Mouse (Mus musculus) embryo, embryonic 11 days (tissue): ENCODE results near the gene Sgcb.
"Not testable (repeated sequence)": the region's sequence is repeated elsewhere in the genome, so short reads cannot be mapped to it uniquely, and the experiment has no call there.

Source experiments
- DNase-seq: peaks from one replicate; pipeline ENCODE4 v3.0.0-alpha.2; 2015

Sgcb gene

GRCm38 (mm10) chr5:73632291-73632690 lies 15.3 kb downstream of the Sgcb start, which contains the start of gene Lrrc66:
Lrrc66 (minus strand) TSS chr5:73632526.
- DNase-seq: no peak

- no peak for DNase-seq
Measured at GRCm38 (mm10) chr5:73631001-73631558, 16.5 kb downstream of the Sgcb start.

- DNase-seq: no peak
Measured at GRCm38 (mm10) chr5:73630141-73630540, 17.4 kb downstream of the Sgcb start.

- no peak for DNase-seq
Measured at GRCm38 (mm10) chr5:73627991-73628390, 19.6 kb downstream of the Sgcb start.

GRCm38 (mm10) chr5:73627559-73627958 lies 20.0 kb downstream of the Sgcb start:
- no peak for DNase-seq

GRCm38 (mm10) chr5:73626842-73627241 lies 20.7 kb downstream of the Sgcb start:
- no peak for DNase-seq

GRCm38 (mm10) chr5:73625505-73625904 lies 22.1 kb downstream of the Sgcb start:
- no peak for DNase-seq

GRCm38 (mm10) chr5:73618969-73619368 lies 28.6 kb downstream of the Sgcb start:
- DNase-seq: no peak

GRCm38 (mm10) chr5:73615211-73615610 lies 32.4 kb downstream of the Sgcb start:
- DNase-seq: no peak

GRCm38 (mm10) chr5:73613296-73613695 lies 34.3 kb downstream of the Sgcb start:
- DNase-seq: no peak

- DNase-seq: no peak
Measured at GRCm38 (mm10) chr5:73611071-73611470, 36.5 kb downstream of the Sgcb start.

- no peak for DNase-seq
Measured at GRCm38 (mm10) chr5:73604964-73605363, 42.6 kb downstream of the Sgcb start.

GRCm38 (mm10) chr5:73604542-73604941 lies 43.0 kb downstream of the Sgcb start:
- no peak for DNase-seq

GRCm38 (mm10) chr5:73602865-73603264 lies 44.7 kb downstream of the Sgcb start:
- no peak for DNase-seq

GRCm38 (mm10) chr5:73601361-73601763 lies 46.2 kb downstream of the Sgcb start:
- no peak for DNase-seq

GRCm38 (mm10) chr5:73599991-73600390 lies 47.6 kb downstream of the Sgcb start:
- DNase-seq: no peak

- peak; percentile 42 for DNase-seq
Measured at GRCm38 (mm10) chr5:73598943-73599695, 48.5 kb downstream of the Sgcb start.

- no peak for DNase-seq
Measured at GRCm38 (mm10) chr5:73587119-73587518, 60.5 kb downstream of the Sgcb start.

GRCm38 (mm10) chr5:73586597-73586996 lies 61.0 kb downstream of the Sgcb start:
- DNase-seq: no peak

GRCm38 (mm10) chr5:73585212-73586115 lies 62.1 kb downstream of the Sgcb start:
- DNase-seq: no peak

GRCm38 (mm10) chr5:73584011-73584410 lies 63.6 kb downstream of the Sgcb start:
- not testable (repeated sequence) for DNase-seq
